Mouse (Mus musculus) ES-E14 (cell line): ENCODE measurements around the gene Dbh.

ENCODE experiments used
- CHD2 ChIP-seq: IDR thresholded peaks from 2 replicates; pipeline ENCODE4 v1.6.1; 2014; ENCODE audit warnings: mild to moderate bottlenecking, low read depth, low read length, inconsistent platforms
- HCFC1 ChIP-seq: IDR thresholded peaks from 2 replicates; pipeline ENCODE4 v1.6.1; 2012; ENCODE audit warnings: low read length, inconsistent platforms, borderline replicate concordance; ENCODE audit not compliant: insufficient read depth
- ZC3H11A ChIP-seq: IDR thresholded peaks from 2 replicates; pipeline ENCODE4 v1.6.1; 2012; ENCODE audit warnings: low read depth, mild to moderate bottlenecking, inconsistent platforms, low read length, borderline replicate concordance
- ZNF384 ChIP-seq: IDR thresholded peaks from 2 replicates; pipeline ENCODE4 v1.6.1; 2012; ENCODE audit warnings: low read depth, low read length, inconsistent platforms

GRCm38 (mm10) chr2:27215537-27215936 lies 50.5 kb downstream of the Dbh start:
- TF ChIP-seq CHD2 (no peak), ZNF384 (no peak), ZC3H11A (no peak), HCFC1 (no peak)
